Mouse (Mus musculus) skeletal muscle tissue, adult 2 months (tissue): ENCODE measurements around the gene Nkiras2.
"Not testable (repeated sequence)": the region's sequence is repeated elsewhere in the genome, so short reads cannot be mapped to it uniquely, and the experiment has no call there.

Experiments used
- DNase-seq: peaks from one replicate; pipeline ENCODE4 v3.0.0-alpha.2; 2012; ENCODE audit warnings: low read depth, low spot score

The Nkiras2 gene

GRCm38 (mm10) chr11:100618761-100619484, at the start of gene Nkiras2:
Nkiras2 (plus strand) TSS chr11:100619244.
- DNase-seq, result no peak

- DNase-seq, result no peak
These were observed 49.3 kb upstream of the Nkiras2 start for GRCm38 (mm10) chr11:100569789-100570188.

GRCm38 (mm10) chr11:100570430-100571201, 48.4 kb upstream of the Nkiras2 start:
- DNase-seq, result peak; percentile 71

GRCm38 (mm10) chr11:100571202-100571567, 47.9 kb upstream of the Nkiras2 start:
- DNase-seq, result no peak

- no peak for DNase-seq
These were observed 44.9 kb upstream of the Nkiras2 start for GRCm38 (mm10) chr11:100574188-100574587.

GRCm38 (mm10) chr11:100574708-100575483, 44.1 kb upstream of the Nkiras2 start, which contains the start of gene Cnp:
Cnp (plus strand) TSS chr11:100574904.
- peak; percentile 62 for DNase-seq

- no peak for DNase-seq
These were observed 43.6 kb upstream of the Nkiras2 start for GRCm38 (mm10) chr11:100575484-100575855.

- DNase-seq, result no peak
These were observed 42.8 kb upstream of the Nkiras2 start for GRCm38 (mm10) chr11:100576256-100576655.

- DNase-seq, result no peak
These were observed 41.0 kb upstream of the Nkiras2 start for GRCm38 (mm10) chr11:100577852-100578599.

- no peak for DNase-seq
These were observed 39.8 kb upstream of the Nkiras2 start for GRCm38 (mm10) chr11:100579116-100579799.

GRCm38 (mm10) chr11:100580275-100580674, 38.8 kb upstream of the Nkiras2 start:
- no peak for DNase-seq

- no peak for DNase-seq
These were observed 37.3 kb upstream of the Nkiras2 start for GRCm38 (mm10) chr11:100581756-100582155.

- not testable (repeated sequence) for DNase-seq
These were observed 36.6 kb upstream of the Nkiras2 start for GRCm38 (mm10) chr11:100582413-100582812.

- DNase-seq, result no peak
These were observed 36.2 kb upstream of the Nkiras2 start for GRCm38 (mm10) chr11:100582836-100583235.

- DNase-seq, result no peak
These were observed 34.5 kb upstream of the Nkiras2 start for GRCm38 (mm10) chr11:100584561-100584961.

GRCm38 (mm10) chr11:100585148-100585547, 33.9 kb upstream of the Nkiras2 start:
- no peak for DNase-seq

GRCm38 (mm10) chr11:100588462-100588861, 30.6 kb upstream of the Nkiras2 start:
- no peak for DNase-seq

GRCm38 (mm10) chr11:100592346-100593046, 26.5 kb upstream of the Nkiras2 start:
- DNase-seq, result no peak

GRCm38 (mm10) chr11:100594608-100595007, 24.4 kb upstream of the Nkiras2 start:
- DNase-seq, result no peak

GRCm38 (mm10) chr11:100595533-100595932, 23.5 kb upstream of the Nkiras2 start:
- peak; percentile 68 for DNase-seq
